Mouse (Mus musculus) liver, embryonic 16.5 days (tissue): ENCODE data around the gene Kiss1r. TPM values are rescaled to one million over a fixed set of nuclear protein-coding genes. Genes with fewer than 3 reads are reported as not detected.
A peak's percentile ranks its signal among the peaks of the same experiment; 100 is the strongest.

Experiments used
- ATAC-seq: fragments of 200-750 bp; cut with Nextera tagmentation; 2 replicates; pipeline ENCODE4 v1.8.0; 2017; ENCODE audit warnings: low read depth, mild to moderate bottlenecking, moderate number of reproducible peaks, moderate library complexity
- H3K27ac ChIP-seq: fragments of 300-500 bp; sonication (generic); 2 replicates; pipeline ENCODE4 v1.5.1; 2014; ENCODE audit warnings: mild to moderate bottlenecking, low read length
- H3K27me3 ChIP-seq: fragments of 300-500 bp; sonication (generic); 2 replicates; pipeline ENCODE4 v1.6.1; 2014; ENCODE audit warnings: low read depth, low read length, mixed read lengths; ENCODE audit not compliant: control insufficient read depth, insufficient read depth
- H3K36me3 ChIP-seq: fragments of 300-500 bp; sonication (generic); 2 replicates; pipeline ENCODE4 v1.6.1; 2014; ENCODE audit warnings: mild to moderate bottlenecking; ENCODE audit not compliant: control insufficient read depth, insufficient read depth
- H3K4me1 ChIP-seq: fragments of 300-500 bp; sonication (generic); 2 replicates; pipeline ENCODE4 v1.6.1; 2014; ENCODE audit warnings: low read depth, low read length, mixed read lengths; ENCODE audit not compliant: control insufficient read depth
- H3K4me2 ChIP-seq: fragments of 300-500 bp; sonication (generic); 2 replicates; pipeline ENCODE4 v1.6.1; 2014; ENCODE audit warnings: low read depth, low read length, mixed read lengths
- H3K4me3 ChIP-seq: fragments of 300-500 bp; sonication (generic); 2 replicates; pipeline ENCODE4 v1.5.1; 2014; ENCODE audit warnings: low read depth, mild to moderate bottlenecking, low read length
- H3K9ac ChIP-seq: fragments of 300-500 bp; sonication (generic); 2 replicates; pipeline ENCODE4 v1.6.1; 2014; ENCODE audit warnings: low read depth, low read length
- H3K9me3 ChIP-seq: fragments of 300-500 bp; sonication (generic); replicated peaks from 2 replicates; pipeline ENCODE4 v1.6.1; 2016; ENCODE audit warnings: low read length; ENCODE audit not compliant: control insufficient read depth
- WGBS: fragments of 180-500 bp; shearing (Covaris S2); extraction: QIAGEN DNeasy Blood & Tissue Kit; methylation state at CpG from one replicate; pipeline ENCODE4 v1.1.7; 2014; ENCODE audit not compliant: insufficient replicate concordance; 5-methylcytosine and 5-hydroxymethylcytosine counted together
- polyA plus RNA-seq: library from polyadenylated mRNA; unstranded; fragments of >200 nt; fragmentation: Nextera tagmentation; extraction: Ambion mirVana; gene quantifications from 2 replicates; pipeline ENCODE4 v1.2.1, GENCODE M21; 2015

Kiss1r gene
- polyA plus RNA-seq, 1 experiment from 2014 or later: 0.18 TPM

GRCm38 (mm10) chr10:79964727-79965126 is 48.0 kb downstream of the Kiss1r start:
- no peak for ATAC-seq
- no peak overlapping the region for H3K9ac ChIP-seq
- H3K4me2 ChIP-seq: no peak overlapping the region
- peaks cover 10% of the 10 kb centered on the region for H3K4me1 ChIP-seq
- no peaks in the 10 kb centered on the region for H3K9me3 ChIP-seq
- H3K27me3 ChIP-seq: peaks cover 6% of the 10 kb centered on the region
- H3K36me3 ChIP-seq: peaks cover 28% of the 10 kb centered on the region
- H3K27ac ChIP-seq: no peak overlapping the region
- no peak overlapping the region for H3K4me3 ChIP-seq
- WGBS: 84% methylated on average over 7 of the region's 7 CpGs

DNA sequence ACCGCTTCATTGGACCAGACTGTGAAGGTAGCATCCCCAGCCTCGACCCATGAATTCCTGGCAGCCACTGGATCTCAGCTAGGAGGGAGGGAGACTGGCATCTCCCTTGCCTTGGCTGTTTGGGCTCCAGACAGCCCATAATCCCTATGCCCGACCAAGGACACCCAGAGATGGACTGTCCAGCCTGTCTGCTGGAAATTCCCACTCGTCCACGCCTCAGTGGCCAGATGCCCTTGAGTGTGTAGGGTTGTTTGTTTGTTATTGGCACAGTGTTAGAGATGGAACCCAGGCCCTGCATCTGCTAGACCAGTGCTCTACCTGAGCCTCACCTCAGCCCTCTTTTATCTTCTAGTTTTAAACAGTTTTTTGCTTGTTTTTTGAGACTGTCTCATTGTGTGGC is 48.6 kb downstream of the Kiss1r start:
- Histone ChIP-seq H3K4me3 (no peak overlapping the region), H3K4me2 (no peak overlapping the region), H3K27ac (no peak overlapping the region), H3K9ac (no peak overlapping the region), H3K36me3 (peaks cover 28% of the 10 kb centered on the region), H3K9me3 (no peaks in the 10 kb centered on the region), H3K27me3 (peaks cover 12% of the 10 kb centered on the region), H3K4me1 (peaks cover 10% of the 10 kb centered on the region)
- WGBS: 63% methylated on average over 5 of the region's 5 CpGs
- ATAC-seq: no peak

GRCm38 (mm10) chr10:79966886-79967400 is 50.2 kb downstream of the Kiss1r start:
- no peak for ATAC-seq
- H3K27me3 ChIP-seq: peaks cover 28% of the 10 kb centered on the region
- H3K4me2 ChIP-seq: no peak overlapping the region
- H3K27ac ChIP-seq: no peak overlapping the region
- peaks cover 26% of the 10 kb centered on the region for H3K36me3 ChIP-seq
- WGBS: 78% methylated on average over 5 of the region's 5 CpGs
- no peaks in the 10 kb centered on the region for H3K9me3 ChIP-seq
- H3K4me1 ChIP-seq: no peaks in the 10 kb centered on the region
- no peak overlapping the region for H3K4me3 ChIP-seq
- H3K9ac ChIP-seq: no peak overlapping the region

DNA sequence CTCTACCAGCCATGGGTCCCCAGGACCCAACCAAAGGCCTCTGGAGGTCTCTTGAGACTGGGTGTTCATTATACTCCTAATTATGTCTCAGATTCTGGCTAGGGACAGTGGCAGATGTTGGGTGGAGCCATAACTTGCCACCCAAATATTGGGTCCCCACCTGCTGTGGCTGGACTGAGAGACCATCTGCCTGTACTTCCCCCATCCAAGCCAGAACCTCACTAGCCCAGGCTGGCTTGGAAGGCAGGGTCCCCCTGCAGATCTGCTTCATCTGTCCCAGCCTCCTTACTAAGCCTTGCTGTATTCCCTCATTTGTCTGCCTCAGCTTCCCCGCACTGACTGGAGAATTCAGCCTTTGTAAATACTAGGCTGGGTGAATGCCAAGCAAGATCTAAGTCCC is 51.4 kb downstream of the Kiss1r start:
- Histone ChIP-seq H3K4me2 (no peak overlapping the region), H3K27ac (no peak overlapping the region), H3K9ac (no peak overlapping the region), H3K4me1 (peaks cover 3% of the 10 kb centered on the region; the same call in 1 of the 2 replicates), H3K27me3 (peaks cover 35% of the 10 kb centered on the region), H3K36me3 (peaks cover 21% of the 10 kb centered on the region), H3K4me3 (no peak overlapping the region), H3K9me3 (no peaks in the 10 kb centered on the region)
- no peak for ATAC-seq
- 75% methylated on average over 1 of the region's 1 CpGs for WGBS

DNA sequence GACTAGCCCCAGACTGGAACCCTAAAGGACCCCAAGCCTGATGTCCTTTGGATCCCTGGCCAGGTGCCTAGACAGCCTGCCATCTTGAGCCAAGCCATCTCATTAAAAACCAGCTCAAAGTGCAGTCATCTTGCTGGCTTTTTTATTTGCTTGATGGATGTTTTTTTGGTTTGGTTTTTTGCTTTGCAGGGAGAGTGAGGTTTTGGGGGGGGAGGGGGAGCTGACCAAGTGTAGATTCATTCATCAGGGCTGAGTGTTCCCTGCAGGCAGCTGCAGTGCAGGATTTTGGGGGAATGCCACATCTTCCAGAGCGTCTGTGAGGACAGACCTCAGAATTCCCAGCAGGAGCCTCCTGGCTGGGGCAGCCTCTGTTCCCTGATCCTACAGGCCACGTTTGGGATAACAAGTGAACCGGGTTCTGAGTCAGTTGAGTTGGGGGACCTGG is 52.4 kb downstream of the Kiss1r start:
- no peaks in the 10 kb centered on the region for H3K9me3 ChIP-seq
- peaks cover 35% of the 10 kb centered on the region for H3K27me3 ChIP-seq
- no peak overlapping the region for H3K4me2 ChIP-seq
- peaks cover 3% of the 10 kb centered on the region; the same call in 1 of the 2 replicates for H3K4me1 ChIP-seq
- no peak overlapping the region for H3K27ac ChIP-seq
- no peak overlapping the region for H3K9ac ChIP-seq
- WGBS: 27% methylated on average over 3 of the region's 3 CpGs
- ATAC-seq: no peak
- peaks cover 21% of the 10 kb centered on the region for H3K36me3 ChIP-seq
- H3K4me3 ChIP-seq: no peak overlapping the region

DNA sequence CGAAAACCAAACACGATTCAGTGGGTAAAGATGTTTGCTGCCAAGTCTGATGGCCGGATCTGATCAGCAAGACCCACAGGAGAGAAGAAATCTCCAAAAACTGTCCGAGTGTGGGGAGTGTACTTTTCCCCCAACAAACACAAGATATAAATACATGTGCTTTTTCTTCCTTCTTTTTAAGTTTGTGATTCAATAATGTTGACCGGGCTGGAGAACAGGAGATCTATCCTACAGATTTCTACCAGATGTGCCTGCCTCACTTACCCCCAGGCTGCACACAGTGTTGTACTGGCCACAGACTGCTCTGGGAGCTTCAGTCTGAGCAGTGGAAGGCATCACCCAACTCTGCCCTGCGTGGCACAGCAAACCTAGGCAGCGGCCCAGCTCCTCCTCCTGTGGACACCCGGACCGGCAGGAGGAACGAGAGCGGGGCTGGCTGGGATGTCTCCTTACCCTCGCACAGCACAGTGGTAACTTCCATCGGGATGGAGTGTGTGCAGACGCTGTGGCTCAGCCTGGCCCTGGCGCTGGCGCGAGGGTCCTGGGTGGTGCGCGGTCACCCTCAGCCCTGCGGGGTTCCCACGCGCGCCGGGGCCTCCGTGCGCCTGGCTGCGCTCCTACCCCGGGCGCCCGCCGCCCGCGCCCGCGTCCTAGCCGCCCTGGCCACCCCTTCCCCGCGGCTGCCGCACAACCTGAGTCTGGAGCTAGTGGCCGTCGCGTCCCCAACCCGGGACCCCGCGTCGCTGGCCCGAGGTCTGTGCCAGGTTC is 53.8 kb downstream of the Kiss1r start, which contains the start of gene Grin3b:
TSS of gene Grin3b (plus strand) at position 301 of the 768 bp plus-strand sequence.
- peaks cover 3% of the 10 kb centered on the region for H3K4me1 ChIP-seq
- H3K4me2 ChIP-seq: peak within 1 kb of the TSS; percentile 40
- no peaks in the 10 kb centered on the region; the same call in none of the 2 replicates for H3K9me3 ChIP-seq
- peaks cover 16% of the 10 kb centered on the region for H3K36me3 ChIP-seq
- peaks cover 35% of the 10 kb centered on the region for H3K27me3 ChIP-seq
- ATAC-seq: no peak
- H3K27ac ChIP-seq: no peak within 1 kb of the TSS
- 9% methylated on average over 33 of the region's 47 CpGs for WGBS
- peak within 1 kb of the TSS; percentile 16 for H3K4me3 ChIP-seq
- no peak within 1 kb of the TSS for H3K9ac ChIP-seq

- 7% methylated on average over 21 of the region's 21 CpGs for WGBS
- peaks cover 3% of the 10 kb centered on the region for H3K4me1 ChIP-seq
- no peak for ATAC-seq
These were observed 54.4 kb downstream of the Kiss1r start for GRCm38 (mm10) chr10:79971183-79971497.

More at GRCm38 (mm10) chr10:79971183-79971497, 54.4 kb downstream of the Kiss1r start:
- no peak overlapping the region for H3K9ac ChIP-seq
- no peak overlapping the region for H3K27ac ChIP-seq
- H3K4me2 ChIP-seq: peak overlapping the region; percentile 40
- H3K27me3 ChIP-seq: peaks cover 35% of the 10 kb centered on the region
- H3K4me3 ChIP-seq: peak overlapping the region; percentile 16
- H3K36me3 ChIP-seq: peaks cover 16% of the 10 kb centered on the region
- H3K9me3 ChIP-seq: peaks cover 3% of the 10 kb centered on the region

Other genes with a start within 250 kb of the Kiss1r start
- gene Tpgs1, start 247.6 kb upstream of the Kiss1r start, polyA plus RNA-seq: 19.3 and 19.4 TPM in 2 replicates
- gene Cdc34, start 234.8 kb upstream of the Kiss1r start, polyA plus RNA-seq: 80.5 and 81.5 TPM in 2 replicates
- gene Gzmm, start 228.0 kb upstream of the Kiss1r start, polyA plus RNA-seq: 0.15 and 0.22 TPM in 2 replicates
- gene Bsg, start 212.5 kb upstream of the Kiss1r start, polyA plus RNA-seq: 924 and 947 TPM in 2 replicates
- gene Hcn2, start 200.3 kb upstream of the Kiss1r start, polyA plus RNA-seq: not detected in 2 replicates
- gene Polrmt, start 170.4 kb upstream of the Kiss1r start, polyA plus RNA-seq: 13.4 and 14.4 TPM in 2 replicates
- not detected in 2 replicates for gene Fgf22, start 161.9 kb upstream of the Kiss1r start, polyA plus RNA-seq
- gene Rnf126, start 150.0 kb upstream of the Kiss1r start, polyA plus RNA-seq: 17.4 and 26.2 TPM in 2 replicates
- gene Fstl3, start 139.7 kb upstream of the Kiss1r start, polyA plus RNA-seq: 1.0 TPM in 2 replicates
- gene Prss57, start 126.0 kb upstream of the Kiss1r start, polyA plus RNA-seq: 6.3 and 7.1 TPM in 2 replicates
- gene Palm, start 123.4 kb upstream of the Kiss1r start, polyA plus RNA-seq: 7.9 and 8.0 TPM in 2 replicates
- gene Misp, start 96.0 kb upstream of the Kiss1r start, polyA plus RNA-seq: 0.43 and 1.4 TPM in 2 replicates
- 112 and 124 TPM in 2 replicates for gene Ptbp1, start 62.5 kb upstream of the Kiss1r start, polyA plus RNA-seq
- gene Prtn3, start 42.5 kb upstream of the Kiss1r start, polyA plus RNA-seq: 96.8 and 106 TPM in 2 replicates
- 4.8 and 5.1 TPM in 2 replicates for gene Plppr3, start 42.3 kb upstream of the Kiss1r start, polyA plus RNA-seq
- gene Elane, start 30.7 kb upstream of the Kiss1r start, polyA plus RNA-seq: 204 and 208 TPM in 2 replicates
- gene Cfd, start 26.1 kb upstream of the Kiss1r start, polyA plus RNA-seq: not detected in 2 replicates
- 14.7 and 15.3 TPM in 2 replicates for gene Med16, start 8.0 kb upstream of the Kiss1r start, polyA plus RNA-seq
- gene Gm26602, start 6.1 kb upstream of the Kiss1r start, polyA plus RNA-seq: 2.5 TPM in 1 of 2 replicates, not detected in the other
- gene R3hdm4, start 4.2 kb downstream of the Kiss1r start, polyA plus RNA-seq: 47.1 and 49.3 TPM in 2 replicates
- gene Arid3a, start 10.1 kb downstream of the Kiss1r start, polyA plus RNA-seq: 5.1 and 5.8 TPM in 2 replicates
- 42.2 and 44.7 TPM in 2 replicates for gene Wdr18, start 43.2 kb downstream of the Kiss1r start, polyA plus RNA-seq
- gene Grin3b, start 53.7 kb downstream of the Kiss1r start, polyA plus RNA-seq: 0.08 TPM in 1 of 2 replicates, not detected in the other
- 3.0 and 4.8 TPM in 2 replicates for gene Tmem259, start 67.4 kb downstream of the Kiss1r start, polyA plus RNA-seq
- gene Cnn2, start 71.6 kb downstream of the Kiss1r start, polyA plus RNA-seq: 42.5 and 44.9 TPM in 2 replicates
- gene Abca7, start 79.5 kb downstream of the Kiss1r start, polyA plus RNA-seq: 8.6 and 9.0 TPM in 2 replicates
- 16.6 and 17.3 TPM in 2 replicates for gene Arhgap45, start 99.7 kb downstream of the Kiss1r start, polyA plus RNA-seq
- 66.8 and 70.1 TPM in 2 replicates for gene Polr2e, start 122.8 kb downstream of the Kiss1r start, polyA plus RNA-seq
- gene Gpx4, start 130.2 kb downstream of the Kiss1r start, polyA plus RNA-seq: 553 and 567 TPM in 2 replicates
- 10.3 and 11.8 TPM in 2 replicates for gene Sbno2, start 188.6 kb downstream of the Kiss1r start, polyA plus RNA-seq
- gene Stk11, start 198.8 kb downstream of the Kiss1r start, polyA plus RNA-seq: 13.2 and 14.4 TPM in 2 replicates
- 288 and 309 TPM in 2 replicates for gene Atp5d, start 221.7 kb downstream of the Kiss1r start, polyA plus RNA-seq
- 0.44 and 0.65 TPM in 2 replicates for gene Cbarp, start 223.9 kb downstream of the Kiss1r start, polyA plus RNA-seq
- 2.3 and 2.6 TPM in 2 replicates for gene Midn, start 231.3 kb downstream of the Kiss1r start, polyA plus RNA-seq
- gene Cirbp, start 249.0 kb downstream of the Kiss1r start, polyA plus RNA-seq: 13.8 and 14.2 TPM in 2 replicates